Mouse (Mus musculus) activated CD4-positive, CD25-positive, alpha-beta regulatory T cell (primary cell): ENCODE data around the gene Pa2g4. TPM values are rescaled to one million over a fixed set of nuclear protein-coding genes. Genes with fewer than 3 reads are reported as not detected.

ENCODE experiments used
- polyA plus RNA-seq, 2 experiments: library from polyadenylated mRNA; unstranded; fragments of 100-300 nt; shearing (Covaris generic); gene quantifications; one replicate each; pipeline ENCODE4 v1.2.1; 2017

The Pa2g4 gene
- 10 to 100 TPM; 32.7 to 42.9 TPM for polyA plus RNA-seq

DNA sequence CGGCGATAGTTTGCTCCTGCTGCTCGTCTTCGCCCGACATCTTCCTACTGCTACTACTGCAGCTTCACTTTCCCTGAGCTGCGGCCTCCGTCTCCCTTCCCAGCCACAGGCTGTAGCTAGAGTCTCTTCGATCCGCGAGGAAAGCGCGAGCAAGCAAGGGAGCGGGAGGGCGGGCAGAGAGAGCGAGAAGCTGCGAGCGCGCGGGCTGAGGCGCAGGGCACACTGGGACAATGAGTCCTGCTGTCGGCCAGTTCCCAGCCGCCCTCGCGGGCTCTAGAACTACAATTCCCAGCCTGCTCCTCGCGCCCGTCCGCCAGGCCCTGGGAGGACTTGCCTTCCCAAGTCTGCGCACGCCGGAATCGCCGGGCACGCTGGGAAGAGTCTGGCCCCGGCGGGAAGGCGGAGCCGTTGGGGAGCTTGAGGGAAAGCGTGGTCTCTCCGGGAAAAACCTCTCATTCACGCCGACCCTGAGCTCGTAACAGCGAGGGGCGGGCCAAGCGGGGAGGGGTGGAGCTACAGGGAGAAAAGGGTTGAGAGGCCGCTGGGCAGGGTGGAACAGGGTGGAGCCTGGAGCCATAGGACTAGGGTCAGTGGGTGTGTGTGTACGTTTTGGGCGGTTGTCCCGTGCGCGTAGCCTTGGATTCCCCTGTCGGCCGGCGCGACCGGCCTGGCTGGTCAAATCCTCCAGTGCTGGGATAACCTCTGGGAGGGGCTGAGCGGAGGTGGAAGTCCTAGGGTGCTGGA is at the start of gene Pa2g4:
TSS of gene Pa2g4 (minus strand) at position 200 of the 744 bp plus-strand sequence.

DNA sequence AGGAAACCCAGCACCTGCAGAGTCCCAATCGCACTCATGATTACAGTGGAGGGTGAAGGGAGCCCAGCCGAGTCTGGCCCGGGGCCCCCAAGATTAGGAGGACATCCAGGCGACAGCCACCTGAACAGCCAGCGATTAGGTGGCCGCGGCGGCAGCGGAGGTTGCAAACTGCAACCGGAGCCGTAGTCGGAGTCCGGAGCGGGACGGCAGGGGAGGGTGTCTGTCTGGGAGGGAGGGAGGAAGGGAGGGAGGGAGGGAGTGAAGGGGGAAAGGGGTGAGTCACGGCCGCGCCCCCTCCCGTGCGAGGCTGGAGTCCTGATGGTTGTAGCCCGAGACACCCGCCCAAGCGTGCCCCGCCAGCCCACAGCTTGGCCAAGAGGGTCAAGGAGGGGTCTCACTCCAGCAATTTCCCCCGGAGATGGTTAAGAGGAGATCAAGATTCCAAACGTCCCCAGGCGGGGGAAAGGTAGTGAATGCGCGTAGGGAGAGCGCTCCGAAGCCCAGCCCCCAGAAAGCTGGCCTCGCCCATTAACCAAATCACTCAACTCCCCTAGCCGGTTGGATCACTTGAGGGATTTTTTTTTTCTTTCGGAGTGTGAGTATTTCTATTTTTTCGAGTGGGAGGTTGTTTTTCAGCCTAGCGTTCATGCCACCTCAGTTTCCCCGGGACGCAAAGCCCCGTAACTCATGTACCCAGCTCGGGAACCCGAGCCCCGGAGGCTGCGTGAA is 23.8 kb upstream of the Pa2g4 start, which contains the start of gene Erbb3:
TSS of gene Erbb3 (minus strand) at position 189 of the 729 bp plus-strand sequence.

DNA sequence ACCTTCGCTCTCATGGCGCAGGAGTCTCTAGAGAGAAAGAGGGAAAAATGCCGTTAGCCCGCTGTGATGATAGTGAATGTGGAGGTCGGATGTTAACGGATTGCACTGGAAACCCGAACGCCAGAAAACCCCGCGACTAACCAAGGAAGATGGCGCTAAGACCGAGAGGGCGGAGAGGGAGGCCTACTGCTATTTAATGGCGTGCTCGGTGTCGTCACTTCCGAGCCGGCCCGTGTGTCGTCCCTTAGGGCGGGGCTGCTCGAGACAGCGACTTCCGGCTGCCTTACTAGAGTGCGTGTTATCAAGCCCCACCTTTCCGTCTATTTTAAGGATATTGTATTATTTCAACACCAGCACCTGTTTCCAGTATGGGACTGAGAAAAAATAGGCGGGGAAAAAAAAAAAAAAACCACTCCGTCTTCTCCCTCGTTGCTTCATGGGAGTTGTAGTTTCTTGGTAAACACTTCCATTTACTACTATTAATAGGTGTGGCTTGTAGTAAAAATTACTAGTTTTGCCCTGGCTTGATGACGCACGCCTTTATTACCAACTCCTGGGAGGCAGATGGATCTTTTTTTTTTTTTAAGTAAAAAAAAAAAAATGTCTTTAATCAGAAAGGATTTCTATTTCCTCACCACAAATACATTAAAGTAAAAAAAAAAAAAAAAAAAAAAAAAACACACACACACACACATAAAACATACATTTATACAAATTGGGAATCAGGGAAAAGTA is 16.7 kb downstream of the Pa2g4 start, which contains the start of gene Rpl41:
TSS of gene Rpl41 (minus strand) at position 359 of the 735 bp plus-strand sequence.

DNA sequence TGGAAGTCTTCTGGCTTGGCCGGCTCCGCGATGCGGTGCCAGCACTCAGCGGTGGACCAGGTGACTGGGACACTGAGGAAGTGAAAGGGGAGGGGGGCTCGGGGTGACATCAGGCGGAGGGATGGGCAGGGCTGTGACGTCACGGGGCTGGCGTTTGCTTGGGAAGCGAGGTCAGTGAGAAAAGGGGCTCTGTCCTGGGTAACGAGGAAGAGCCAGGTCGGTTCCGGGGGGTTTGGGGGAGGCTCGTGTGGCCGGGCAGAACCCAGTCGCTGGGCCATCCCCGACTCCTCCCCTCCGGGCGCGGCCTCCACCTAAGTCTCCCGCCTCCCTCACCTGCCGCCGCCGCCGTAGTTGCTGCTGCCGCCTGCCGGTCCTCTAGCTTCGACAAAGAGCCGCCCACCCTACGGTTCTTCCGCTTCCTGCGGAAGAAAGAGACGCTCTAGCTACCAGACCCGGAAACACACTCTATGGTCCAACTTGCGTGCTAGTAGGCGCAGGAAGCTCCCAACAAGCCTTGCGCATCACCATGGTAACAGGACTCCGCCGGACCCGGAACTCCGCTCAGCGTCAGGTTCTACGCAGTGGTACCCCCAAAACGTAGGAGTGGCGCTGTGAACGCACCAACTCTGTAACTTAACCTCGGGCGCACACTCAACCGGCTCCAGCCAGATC is 18.3 kb downstream of the Pa2g4 start, which contains the start of gene Zc3h10:
TSS of gene Zc3h10 (minus strand) at position 414 of the 672 bp plus-strand sequence.

DNA sequence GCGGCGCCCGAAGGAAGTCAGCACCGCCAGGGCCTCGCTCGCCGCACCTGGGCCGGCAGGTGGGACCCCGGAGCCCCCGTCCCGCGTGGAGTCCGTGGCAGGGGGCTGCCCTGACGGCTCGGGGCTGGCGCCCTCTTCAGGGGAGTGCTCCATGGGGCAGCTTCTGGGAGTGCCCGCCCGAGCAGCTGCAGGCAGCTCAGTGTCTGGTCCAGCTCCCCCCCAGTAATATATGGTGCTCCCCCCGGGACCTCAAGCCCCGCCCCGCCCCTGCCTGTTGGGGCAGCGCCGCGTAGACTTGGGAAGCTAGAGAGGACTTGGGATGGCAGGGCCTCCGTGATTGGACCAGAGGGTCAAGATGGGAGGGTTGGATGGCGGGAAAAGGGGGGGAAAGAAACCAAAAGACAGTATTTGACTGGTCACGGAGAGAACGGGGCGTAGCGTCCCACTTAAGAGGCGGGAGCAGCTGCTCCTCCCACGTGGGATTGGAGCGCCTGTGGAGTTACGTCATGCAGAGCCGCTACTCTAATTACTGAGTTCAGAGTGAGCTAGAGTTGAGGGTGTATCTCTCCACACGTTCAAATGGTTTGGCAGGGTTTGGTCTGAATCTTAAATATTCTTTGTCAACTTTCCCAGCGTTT is 40.0 kb downstream of the Pa2g4 start, which contains the start of gene Esyt1:
TSS of gene Esyt1 (minus strand) at position 201 of the 638 bp plus-strand sequence.

Other genes with a start within 250 kb of the Pa2g4 start
- gene Cnpy2, start 243.5 kb downstream of the Pa2g4 start, polyA plus RNA-seq = 100 to 1,000 TPM in 1 of 2 experiments, 10 to 100 TPM in 1; 96.0 to 137 TPM
- 100 to 1,000 TPM; 162 to 168 TPM for gene Cs, start 228.3 kb downstream of the Pa2g4 start, polyA plus RNA-seq
- 10 to 100 TPM; 34.4 to 35.4 TPM for gene Coq10a, start 197.0 kb downstream of the Pa2g4 start, polyA plus RNA-seq
- gene Ankrd52, start 188.9 kb downstream of the Pa2g4 start, polyA plus RNA-seq = 1 to 10 TPM; 8.2 to 9.5 TPM
- under 1 TPM; 0.24 to 0.72 TPM for gene Slc39a5, start 164.8 kb downstream of the Pa2g4 start, polyA plus RNA-seq
- gene Nabp2, start 154.5 kb downstream of the Pa2g4 start, polyA plus RNA-seq = 100 to 1,000 TPM; 109 to 121 TPM
- 10 to 100 TPM; 28.9 to 37.8 TPM for gene Rnf41, start 154.3 kb downstream of the Pa2g4 start, polyA plus RNA-seq
- 100 to 1,000 TPM in 1 of 2 experiments, 10 to 100 TPM in 1; 97.3 to 105 TPM for gene Smarcc2, start 106.7 kb downstream of the Pa2g4 start, polyA plus RNA-seq
- 1,000 to 10,000 TPM; 1,605 to 1,940 TPM for gene Myl6, start 71.8 kb downstream of the Pa2g4 start, polyA plus RNA-seq
- 1 to 10 TPM; 2.8 to 4.1 TPM for gene Myl6b, start 67.3 kb downstream of the Pa2g4 start, polyA plus RNA-seq
- gene Esyt1, start 40.1 kb downstream of the Pa2g4 start, polyA plus RNA-seq = 100 to 1,000 TPM; 152 to 259 TPM
- 10 to 100 TPM; 14.8 to 21.0 TPM for gene Zc3h10, start 18.2 kb downstream of the Pa2g4 start, polyA plus RNA-seq
- 1,000 to 10,000 TPM; 2,295 to 3,397 TPM for gene Rpl41, start 16.7 kb downstream of the Pa2g4 start, polyA plus RNA-seq
- gene Erbb3, start 23.7 kb upstream of the Pa2g4 start, polyA plus RNA-seq = 10 to 100 TPM in 1 of 2 experiments, 1 to 10 TPM in 1; 2.0 to 15.0 TPM
- gene Rps26, start 60.8 kb upstream of the Pa2g4 start, polyA plus RNA-seq = 1,000 to 10,000 TPM in 1 of 2 experiments, 100 to 1,000 TPM in 1; 586 to 1,014 TPM
- 10 to 100 TPM; 77.6 to 81.2 TPM for gene Ikzf4, start 80.0 kb upstream of the Pa2g4 start, polyA plus RNA-seq
- 10 to 100 TPM; 45.6 to 47.3 TPM for gene Suox, start 108.1 kb upstream of the Pa2g4 start, polyA plus RNA-seq
- 10 to 100 TPM; 36.9 to 40.5 TPM for gene Rab5b, start 130.3 kb upstream of the Pa2g4 start, polyA plus RNA-seq
- 1 to 10 TPM; 3.4 to 6.2 TPM for gene Pmel, start 138.2 kb upstream of the Pa2g4 start, polyA plus RNA-seq
- 10 to 100 TPM; 42.5 to 47.5 TPM for gene Cdk2, start 139.0 kb upstream of the Pa2g4 start, polyA plus RNA-seq
- 100 to 1,000 TPM; 586 to 621 TPM for gene Dgka, start 178.9 kb upstream of the Pa2g4 start, polyA plus RNA-seq
- 10 to 100 TPM; 40.9 to 52.5 TPM for gene Pym1, start 181.9 kb upstream of the Pa2g4 start, polyA plus RNA-seq
- gene Mmp19, start 224.9 kb upstream of the Pa2g4 start, polyA plus RNA-seq = under 1 TPM; 0.43 to 0.45 TPM
- gene Dnajc14, start 238.1 kb upstream of the Pa2g4 start, polyA plus RNA-seq = 10 to 100 TPM; 67.6 to 90.9 TPM
- gene Tmem198b, start 238.4 kb upstream of the Pa2g4 start, polyA plus RNA-seq = 1 to 10 TPM; 2.8 to 4.2 TPM